In the genomic region with DNA sequence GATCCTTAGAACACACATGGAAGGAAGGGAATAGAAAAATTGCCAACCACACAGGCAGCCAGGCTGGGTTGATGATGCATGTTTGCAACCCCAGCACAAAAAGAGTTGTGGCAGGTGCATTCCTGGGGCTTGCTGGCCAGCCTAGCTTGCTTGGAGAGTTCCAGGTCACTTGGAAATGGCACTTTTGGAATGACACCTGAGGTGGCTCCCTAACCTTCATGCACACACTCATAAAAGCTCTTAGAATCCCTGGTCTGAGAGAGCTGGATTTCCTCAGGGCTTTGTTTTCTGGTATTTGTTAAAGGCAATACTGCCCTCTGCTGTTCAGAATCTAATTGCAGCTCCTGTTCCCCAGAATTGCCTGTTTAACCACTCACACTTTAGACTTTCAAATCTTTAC, we compare ENCODE assay signal across 9 mouse cellular contexts.
DNase-seq lines count a peak whose midpoint lies in the region; ATAC-seq and TF ChIP-seq lines count a peak whose summit lies in the region.
"Had no signal": no experiment of that assay in that cellular context is flagged by ENCODE, and none has a peak within 500 bp of the region (broad histone marks: within the 10 kb centered on the region; RNA-seq: fewer than 3 reads in every experiment).

No protein-coding gene starts in this region.

- peak; percentile 14 for DNase-seq in liver
- peak; percentile 46 to 64 for DNase-seq in cerebellum, adult 2 months
- DNase-seq in intestine, embryonic 14.5 days (ENCODE audit: low spot score), result peak; percentile 70
- DNase-seq in left cerebral cortex, adult 8-10 months (ENCODE audit: low spot score in 2 of 2), result peak; percentile 36 to 38
- peak; percentile 81 for DNase-seq in mesoderm, embryonic 11.5 days (ENCODE audit: low read depth, low spot score)
- DNase-seq in right cerebral cortex, postnatal 10 days (ENCODE audit: low spot score in 2 of 2), result peak; percentile 67 to 71

- ATAC-seq in liver, embryonic 12.5 days, result no peak
- peak; percentile 88 for ATAC-seq in frontal cortex, adult (ENCODE audit: low TSS enrichment)
- no peak for ATAC-seq in intestine, embryonic 14.5 days (replicated peaks; ENCODE audit: low FRiP score, low TSS enrichment, low read depth)

- no peaks in the 10 kb centered on the region for H3K9me3 ChIP-seq in liver, embryonic 12.5 days (replicated peaks)
- H3K9me3 ChIP-seq in intestine, embryonic 14.5 days (ENCODE audit: control insufficient read depth, low read length), result no peaks in the 10 kb centered on the region

- H3K4me2 ChIP-seq in liver, embryonic 12.5 days, result no peak overlapping the region
- no peak overlapping the region for H3K4me2 ChIP-seq in intestine, embryonic 14.5 days (ENCODE audit: low read length)

- H3K36me3 ChIP-seq in liver, embryonic 12.5 days, result no peaks in the 10 kb centered on the region
- H3K36me3 ChIP-seq in intestine, embryonic 14.5 days (ENCODE audit: control insufficient read depth, insufficient read depth, low read length), result no peaks in the 10 kb centered on the region

- peak; percentile 31; the same call in 1 of the 2 replicates for TF ChIP-seq CTCF in cerebellum, adult 2 months (IDR thresholded peaks at IDR 0.05; ENCODE audit: borderline replicate concordance, insufficient read depth, low read depth, low read length)

- no peaks in the 10 kb centered on the region for H3K27me3 ChIP-seq in liver, embryonic 12.5 days (replicated peaks)
- H3K27me3 ChIP-seq in cerebellum, adult 2 months (ENCODE audit: control insufficient read depth, insufficient read depth, low read length), result no peaks in the 10 kb centered on the region
- H3K27me3 ChIP-seq in intestine, embryonic 14.5 days (replicated peaks; ENCODE audit: control insufficient read depth, insufficient read depth, low read length), result no peaks in the 10 kb centered on the region

- no peak for TF ChIP-seq POLR2A in cerebellum, adult 2 months (IDR thresholded peaks at IDR 0.05; ENCODE audit: borderline replicate concordance, insufficient read depth, low read length)

- H3K27ac ChIP-seq in liver, embryonic 12.5 days, result no peak overlapping the region
- H3K27ac ChIP-seq in cerebellum, adult 2 months (ENCODE audit: insufficient read depth, low read length), result no peak overlapping the region
- no peak overlapping the region for H3K27ac ChIP-seq in intestine, embryonic 14.5 days (ENCODE audit: low read depth)

- no peak overlapping the region for H3K9ac ChIP-seq in liver, embryonic 12.5 days
- H3K9ac ChIP-seq in intestine, embryonic 14.5 days (ENCODE audit: low read length), result no peak overlapping the region

- no peak overlapping the region for H3K4me3 ChIP-seq in liver, embryonic 12.5 days
- H3K4me3 ChIP-seq in cerebellum, adult 2 months (replicated peaks; ENCODE audit: insufficient read depth, low read depth, low read length), result no peak overlapping the region
- H3K4me3 ChIP-seq in intestine, embryonic 14.5 days (ENCODE audit: low read depth, low read length), result no peak overlapping the region
- H3K4me3 ChIP-seq: myocyte had no signal

- H3K4me1 ChIP-seq in liver, embryonic 12.5 days, result no peaks in the 10 kb centered on the region
- H3K4me1 ChIP-seq in cerebellum, adult 2 months (ENCODE audit: control insufficient read depth, insufficient read depth, low read length), result no peaks in the 10 kb centered on the region; the same call in 1 of the 2 replicates
- no peaks in the 10 kb centered on the region for H3K4me1 ChIP-seq in intestine, embryonic 14.5 days (replicated peaks; ENCODE audit: control insufficient read depth, insufficient read depth, low read length)

Comparison
In these comparisons a context has a peak if more than half of its experiments do, and no peak if none do; other contexts are left out.
1. DNase-seq: peak in every context shown above with its lines; median percentile 81 in mesoderm, embryonic 11.5 days; 70 in intestine, embryonic 14.5 days; 69 in right cerebral cortex, postnatal 10 days; 55 in cerebellum, adult 2 months; 37 in left cerebral cortex, adult 8-10 months; 14 in liver.